Mouse (Mus musculus): Measurements from ENCODE around the gene Camk1g. TPM values are rescaled to one million over a fixed set of nuclear protein-coding genes. Genes with fewer than 3 reads are reported as not detected.

Gene Camk1g
- not detected in 2 replicates for polyA plus RNA-seq (2012; ENCODE audit: insufficient read depth, insufficient read length, missing spikeins)

- Histone ChIP-seq H3K27ac (replicated peaks; ENCODE audit: low read depth, low read length) (no peak within 1 kb of the TSS), H3K4me3 (ENCODE audit: insufficient read depth, low read depth, low read length) (no peak within 1 kb of the TSS), H3K4me1 (ENCODE audit: control insufficient read depth, insufficient read depth, insufficient read length, low read length) (no peaks in the 10 kb centered on the region)
Measured at GRCm38 (mm10) chr1:193370096-193370495, at the start of gene Camk1g. Gene Camk1g, minus strand, starts transcription at chr1:193370298.

DNA sequence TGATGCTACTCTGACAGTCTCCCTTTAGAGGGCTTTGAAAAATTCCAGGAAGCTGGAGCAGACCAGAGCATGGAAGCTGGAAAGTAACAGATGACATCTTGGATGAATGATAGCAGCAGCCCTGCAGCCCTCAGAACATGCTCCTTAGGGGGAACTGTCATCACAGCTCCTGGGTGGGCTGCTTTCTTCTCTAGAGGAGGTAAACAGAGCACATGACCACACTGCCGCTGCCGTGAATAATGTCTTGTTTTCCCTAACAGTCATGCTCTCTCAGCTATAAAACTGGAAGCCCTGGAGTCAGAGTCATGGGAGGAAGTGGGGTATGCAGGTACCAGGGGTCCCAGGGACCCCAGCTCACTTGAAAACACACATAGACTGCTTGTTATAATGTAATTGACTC is 49.1 kb upstream of the Camk1g start:
- Histone ChIP-seq H3K4me3 (ENCODE audit: insufficient read depth, low read depth, low read length) (no peak overlapping the region), H3K4me1 (ENCODE audit: control insufficient read depth, insufficient read depth, insufficient read length, low read length) (no peaks in the 10 kb centered on the region), H3K27ac (replicated peaks; ENCODE audit: low read depth, low read length) (no peak overlapping the region)

- H3K27ac ChIP-seq (replicated peaks; ENCODE audit: low read depth, low read length), result no peak overlapping the region
- H3K4me1 ChIP-seq (ENCODE audit: control insufficient read depth, insufficient read depth, insufficient read length, low read length), result no peaks in the 10 kb centered on the region
- no peak overlapping the region for H3K4me3 ChIP-seq (ENCODE audit: insufficient read depth, low read depth, low read length)
Measured at GRCm38 (mm10) chr1:193418656-193419055, 48.6 kb upstream of the Camk1g start.

DNA sequence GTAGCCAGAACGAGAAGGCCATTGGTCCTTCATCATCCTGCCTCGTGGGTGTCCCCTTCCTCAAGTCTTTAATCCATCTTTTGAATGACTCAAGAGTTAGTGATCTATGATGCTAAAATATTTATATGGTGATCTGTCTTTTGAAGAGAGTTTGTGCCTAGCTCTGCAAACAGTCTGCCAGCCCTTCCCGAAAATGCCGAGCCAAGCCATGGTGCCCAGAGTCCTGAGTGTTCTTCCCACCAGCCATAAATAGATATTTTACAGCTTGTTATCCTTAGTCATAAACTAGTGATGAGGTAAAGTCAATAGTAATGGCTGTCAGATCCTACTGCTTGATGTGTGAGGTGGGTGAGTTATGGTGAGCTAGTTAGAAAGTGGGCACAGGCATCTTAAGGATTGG is 44.0 kb upstream of the Camk1g start:
- Histone ChIP-seq H3K4me1 (ENCODE audit: control insufficient read depth, insufficient read depth, insufficient read length, low read length) (no peaks in the 10 kb centered on the region), H3K4me3 (ENCODE audit: insufficient read depth, low read depth, low read length) (no peak overlapping the region), H3K27ac (replicated peaks; ENCODE audit: low read depth, low read length) (no peak overlapping the region)

DNA sequence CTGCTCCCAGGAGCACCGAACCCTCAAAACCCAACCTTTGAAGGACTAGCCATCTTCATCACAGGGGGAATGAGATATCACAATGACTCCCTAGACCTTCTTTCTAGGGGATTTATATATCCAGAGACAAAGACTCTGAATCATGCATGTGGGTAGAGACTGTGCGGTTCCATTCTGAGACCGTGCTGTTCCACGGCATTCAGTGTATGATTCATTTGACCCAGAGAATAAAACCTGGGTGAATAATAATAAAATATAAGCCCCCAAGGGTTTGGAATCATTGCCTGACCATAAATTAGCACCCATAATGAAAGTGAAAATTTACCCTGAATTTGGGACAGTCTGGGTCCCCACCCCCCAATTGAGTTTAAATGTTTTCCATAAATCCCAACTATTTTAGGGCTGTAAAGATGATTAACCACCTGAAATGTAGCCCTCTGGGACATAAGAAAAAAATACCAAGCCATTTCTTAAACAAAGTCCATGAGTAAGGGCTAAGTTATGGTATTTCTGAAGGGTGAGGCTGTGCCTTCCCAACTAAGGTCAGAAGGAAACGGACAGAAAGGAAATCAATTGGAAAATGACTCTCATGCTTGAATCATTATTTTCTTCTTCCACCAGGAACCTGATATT is 43.4 kb upstream of the Camk1g start:
- Histone ChIP-seq H3K4me1 (ENCODE audit: control insufficient read depth, insufficient read depth, insufficient read length, low read length) (no peaks in the 10 kb centered on the region), H3K4me3 (ENCODE audit: insufficient read depth, low read depth, low read length) (no peak overlapping the region), H3K27ac (replicated peaks; ENCODE audit: low read depth, low read length) (no peak overlapping the region)

- H3K27ac ChIP-seq (replicated peaks; ENCODE audit: low read depth, low read length), result no peak overlapping the region
- H3K4me1 ChIP-seq (ENCODE audit: control insufficient read depth, insufficient read depth, insufficient read length, low read length), result no peaks in the 10 kb centered on the region
- no peak overlapping the region for H3K4me3 ChIP-seq (ENCODE audit: insufficient read depth, low read depth, low read length)
Measured at GRCm38 (mm10) chr1:193407487-193407886, 37.4 kb upstream of the Camk1g start.

DNA sequence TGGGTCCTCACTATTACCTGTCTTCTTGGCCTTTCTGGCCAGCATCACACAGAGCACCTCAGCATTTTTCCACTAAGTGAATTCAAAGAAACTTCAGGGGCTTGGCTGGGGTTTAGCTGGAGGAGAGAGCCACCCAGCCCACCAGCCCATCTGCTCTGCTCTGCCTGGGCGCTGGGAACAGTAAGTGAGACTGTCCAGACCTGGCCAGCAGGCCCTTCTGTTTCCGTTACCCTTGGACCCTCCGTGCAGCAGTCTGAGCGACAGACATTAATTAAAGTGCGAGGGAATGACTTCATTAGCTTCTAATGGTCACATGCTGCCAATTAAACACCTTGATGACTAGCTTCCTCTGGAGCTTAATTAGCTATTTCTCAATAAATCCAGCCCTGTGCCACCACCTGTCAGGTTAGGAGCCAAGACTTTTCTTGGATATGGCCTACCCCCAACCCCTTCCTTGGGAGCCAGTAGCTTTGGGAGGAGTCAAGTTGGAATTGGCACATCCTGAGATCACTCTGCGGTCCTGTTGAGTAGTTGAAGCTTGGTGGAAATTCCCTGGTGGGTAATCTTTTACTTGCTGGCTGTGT is 36.1 kb upstream of the Camk1g start:
- no peak overlapping the region for H3K27ac ChIP-seq (replicated peaks; ENCODE audit: low read depth, low read length)
- H3K4me3 ChIP-seq (ENCODE audit: insufficient read depth, low read depth, low read length), result no peak overlapping the region
- no peaks in the 10 kb centered on the region for H3K4me1 ChIP-seq (ENCODE audit: control insufficient read depth, insufficient read depth, insufficient read length, low read length)

- no peak overlapping the region for H3K4me3 ChIP-seq (ENCODE audit: insufficient read depth, low read depth, low read length)
- H3K4me1 ChIP-seq (ENCODE audit: control insufficient read depth, insufficient read depth, insufficient read length, low read length), result no peaks in the 10 kb centered on the region
- H3K27ac ChIP-seq (replicated peaks; ENCODE audit: low read depth, low read length), result no peak overlapping the region
Measured at GRCm38 (mm10) chr1:193401695-193402094, 31.6 kb upstream of the Camk1g start.

GRCm38 (mm10) chr1:193400348-193400747 is 30.2 kb upstream of the Camk1g start:
- Histone ChIP-seq H3K4me1 (ENCODE audit: control insufficient read depth, insufficient read depth, insufficient read length, low read length) (no peaks in the 10 kb centered on the region), H3K27ac (replicated peaks; ENCODE audit: low read depth, low read length) (no peak overlapping the region), H3K4me3 (ENCODE audit: insufficient read depth, low read depth, low read length) (no peak overlapping the region)

GRCm38 (mm10) chr1:193398728-193399437 is 28.8 kb upstream of the Camk1g start:
- no peaks in the 10 kb centered on the region for H3K4me1 ChIP-seq (ENCODE audit: control insufficient read depth, insufficient read depth, insufficient read length, low read length)
- H3K27ac ChIP-seq (replicated peaks; ENCODE audit: low read depth, low read length), result no peak overlapping the region
- H3K4me3 ChIP-seq (ENCODE audit: insufficient read depth, low read depth, low read length), result no peak overlapping the region

DNA sequence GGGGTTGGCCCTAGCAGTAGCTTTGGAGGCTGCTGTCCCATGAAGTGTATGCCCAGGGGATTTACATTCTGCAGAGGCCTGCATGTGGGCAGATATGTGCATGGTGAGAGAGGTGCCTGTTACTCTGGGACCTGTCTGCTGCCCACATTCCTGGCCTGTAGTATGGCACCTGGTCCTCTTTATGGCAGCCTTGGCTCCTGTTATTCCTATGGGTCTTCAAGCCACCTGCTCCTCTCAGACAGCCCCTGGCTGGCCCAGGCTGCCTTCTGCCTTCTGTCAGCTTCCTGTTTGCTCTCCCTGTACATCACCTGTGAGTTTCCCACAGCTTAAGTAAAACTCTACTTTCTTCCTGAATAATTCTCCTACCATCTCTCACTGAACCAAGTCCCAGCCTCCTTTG is 27.0 kb upstream of the Camk1g start:
- Histone ChIP-seq H3K27ac (replicated peaks; ENCODE audit: low read depth, low read length) (no peak overlapping the region), H3K4me1 (ENCODE audit: control insufficient read depth, insufficient read depth, insufficient read length, low read length) (no peaks in the 10 kb centered on the region), H3K4me3 (ENCODE audit: insufficient read depth, low read depth, low read length) (no peak overlapping the region)

DNA sequence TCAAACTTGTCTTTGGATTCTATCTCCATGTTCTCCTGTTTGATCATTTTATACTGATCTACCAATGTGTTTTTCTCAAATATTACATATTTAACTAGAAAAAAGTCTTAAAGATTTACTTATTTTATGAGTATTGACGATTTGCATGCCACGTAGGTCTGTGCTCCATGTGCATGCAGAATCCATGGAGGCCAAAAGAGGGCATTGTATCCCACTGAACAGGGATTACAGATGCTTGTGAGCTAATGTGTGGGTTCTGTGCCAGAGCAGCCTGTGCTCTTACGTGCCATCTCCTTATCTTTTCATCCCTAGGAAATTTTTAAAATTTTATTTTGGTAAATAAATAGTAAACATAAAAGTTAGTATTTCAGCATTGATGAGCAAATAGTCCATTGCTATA is 22.2 kb upstream of the Camk1g start:
- no peaks in the 10 kb centered on the region for H3K4me1 ChIP-seq (ENCODE audit: control insufficient read depth, insufficient read depth, insufficient read length, low read length)
- H3K4me3 ChIP-seq (ENCODE audit: insufficient read depth, low read depth, low read length), result no peak overlapping the region
- H3K27ac ChIP-seq (replicated peaks; ENCODE audit: low read depth, low read length), result no peak overlapping the region

- no peak overlapping the region for H3K27ac ChIP-seq (replicated peaks; ENCODE audit: low read depth, low read length)
Measured at GRCm38 (mm10) chr1:193390004-193390403, 19.9 kb upstream of the Camk1g start.

GRCm38 (mm10) chr1:193389505-193389904 is 19.4 kb upstream of the Camk1g start:
- no peak overlapping the region for H3K27ac ChIP-seq (replicated peaks; ENCODE audit: low read depth, low read length)

More at GRCm38 (mm10) chr1:193390004-193390403, 19.9 kb upstream of the Camk1g start:
- no peak overlapping the region for H3K4me3 ChIP-seq (ENCODE audit: insufficient read depth, low read depth, low read length)
- no peaks in the 10 kb centered on the region for H3K4me1 ChIP-seq (ENCODE audit: control insufficient read depth, insufficient read depth, insufficient read length, low read length)

GRCm38 (mm10) chr1:193387241-193387640 is 17.1 kb upstream of the Camk1g start:
- Histone ChIP-seq H3K4me3 (ENCODE audit: insufficient read depth, low read depth, low read length) (no peak overlapping the region), H3K4me1 (ENCODE audit: control insufficient read depth, insufficient read depth, insufficient read length, low read length) (no peaks in the 10 kb centered on the region), H3K27ac (replicated peaks; ENCODE audit: low read depth, low read length) (no peak overlapping the region)

More at GRCm38 (mm10) chr1:193389505-193389904, 19.4 kb upstream of the Camk1g start:
- Histone ChIP-seq H3K4me1 (ENCODE audit: control insufficient read depth, insufficient read depth, insufficient read length, low read length) (no peaks in the 10 kb centered on the region), H3K4me3 (ENCODE audit: insufficient read depth, low read depth, low read length) (no peak overlapping the region)

- Histone ChIP-seq H3K4me3 (ENCODE audit: insufficient read depth, low read depth, low read length) (no peak overlapping the region), H3K4me1 (ENCODE audit: control insufficient read depth, insufficient read depth, insufficient read length, low read length) (no peaks in the 10 kb centered on the region), H3K27ac (replicated peaks; ENCODE audit: low read depth, low read length) (no peak overlapping the region)
Measured at GRCm38 (mm10) chr1:193386136-193386535, 16.0 kb upstream of the Camk1g start.
